Mouse (Mus musculus) embryonic fibroblast, embryonic 13.5 days (primary cell): ENCODE results near the gene 2310011J03Rik.

Source experiments
- CTCF ChIP-seq: IDR thresholded peaks from 2 replicates; pipeline ENCODE4 v1.5.1; 2011; ENCODE audit warnings: mild to moderate bottlenecking, control low read depth, low read length, moderate library complexity, borderline replicate concordance; ENCODE audit not compliant: insufficient read depth
- POLR2A ChIP-seq: IDR thresholded peaks from 2 replicates; pipeline ENCODE4 v1.6.1; 2011; ENCODE audit warnings: low read depth, mild to moderate bottlenecking, control low read depth, low read length, moderate library complexity

DNA sequence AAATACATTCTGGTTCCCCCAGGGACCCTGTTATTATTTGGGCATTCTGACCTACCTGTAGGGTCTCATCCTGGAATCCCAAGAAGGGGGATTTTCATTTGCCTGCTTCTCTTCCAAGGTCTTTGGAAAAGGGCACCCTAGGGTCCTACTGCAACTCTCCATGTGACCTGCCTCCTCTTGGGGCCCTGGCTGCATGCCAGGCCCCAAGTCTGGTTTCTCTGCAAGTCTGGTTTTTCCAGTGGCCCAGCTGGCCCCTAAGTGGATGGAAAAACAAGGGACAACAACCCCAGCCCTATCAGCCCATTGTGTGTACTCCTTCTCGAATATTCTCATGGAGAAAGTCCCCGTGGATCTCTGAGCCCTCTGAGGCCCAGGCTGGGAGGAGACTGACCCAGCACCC is 10.6 kb upstream of the 2310011J03Rik start:
- no peak for TF ChIP-seq CTCF
- no peak for TF ChIP-seq POLR2A
